Mouse (Mus musculus) MEL (cell line): ENCODE results near the gene Lag3. TPM values are rescaled to one million over a fixed set of nuclear protein-coding genes. Genes with fewer than 3 reads are reported as not detected.

Experiments
- DNase-seq: peaks from one replicate; pipeline ENCODE4 v3.0.0; 2011; ENCODE audit warnings: low read depth, low spot score
- H3K27ac ChIP-seq: 2 replicates; pipeline ENCODE4 v1.5.1; 2012; ENCODE audit warnings: low read depth, mild to moderate bottlenecking, control low read depth, low read length, moderate library complexity; ENCODE audit not compliant: control insufficient read depth
- H3K27me3 ChIP-seq, 2 experiments: fragments of 150-350 bp in 1 of 2; sonication (generic) in 1 of 2; 2 replicates each; pipeline ENCODE4 v1.6.1; 2012; ENCODE audit warnings: low read length in 2 of 2, mild to moderate bottlenecking in 2 of 2, improper control_type of control experiment in 1 of 2, moderate library complexity in 1 of 2; ENCODE audit not compliant: insufficient read depth in 2 of 2, control insufficient read depth in 1 of 2
- H3K36me3 ChIP-seq, 2 experiments: 2 replicates each; pipeline ENCODE4 v1.6.1; 2012 to 2014; ENCODE audit warnings: low read length in 2 of 2, improper control_type of control experiment in 1 of 2, inconsistent platforms in 1 of 2, mild to moderate bottlenecking in 1 of 2; ENCODE audit not compliant: insufficient read depth in 2 of 2, control insufficient read depth in 1 of 2
- H3K4me1 ChIP-seq, 2 experiments: fragments of 150-350 bp in 1 of 2; sonication (generic) in 1 of 2; 2 replicates each; pipeline ENCODE4 v1.6.1; 2012; ENCODE audit warnings: low read length in 2 of 2, improper control_type of control experiment in 1 of 2, mild to moderate bottlenecking in 1 of 2; ENCODE audit not compliant: insufficient read depth in 2 of 2, control insufficient read depth in 1 of 2
- H3K4me3 ChIP-seq, 2 experiments: fragments of 150-350 bp in 1 of 2; sonication (generic) in 1 of 2; 2 replicates each; pipeline ENCODE4 v1.5.1; 2012; ENCODE audit warnings: low read depth in 2 of 2, low read length in 2 of 2, mild to moderate bottlenecking in 2 of 2, moderate library complexity in 2 of 2, control low read depth in 1 of 2, improper control_type of control experiment in 1 of 2; ENCODE audit not compliant: control insufficient read depth in 1 of 2, insufficient read depth in 1 of 2
- H3K79me2 ChIP-seq: 2 replicates; pipeline ENCODE4 v1.6.1; 2012; ENCODE audit warnings: mild to moderate bottlenecking, low read length, moderate library complexity; ENCODE audit not compliant: control insufficient read depth, poor library complexity, insufficient read depth
- H3K9ac ChIP-seq: 2 replicates; pipeline ENCODE4 v1.6.1; 2012; ENCODE audit warnings: low read depth, mild to moderate bottlenecking, control low read depth, low read length, moderate library complexity; ENCODE audit not compliant: control insufficient read depth, poor library complexity, severe bottlenecking
- H3K9me3 ChIP-seq: fragments of 150-350 bp; sonication (generic); replicated peaks from 2 replicates; pipeline ENCODE4 v1.6.1; 2012; ENCODE audit warnings: mild to moderate bottlenecking, low read length, improper control_type of control experiment, moderate library complexity; ENCODE audit not compliant: insufficient read depth
- BHLHE40 ChIP-seq: IDR thresholded peaks from 2 replicates; pipeline ENCODE4 v1.6.1; 2012; ENCODE audit warnings: low read depth, mild to moderate bottlenecking, inconsistent platforms, low read length, improper control_type of control experiment, borderline replicate concordance
- CHD1 ChIP-seq: IDR thresholded peaks from 2 replicates; pipeline ENCODE4 v1.6.1; 2012; ENCODE audit warnings: low read depth, mild to moderate bottlenecking, inconsistent platforms, low read length, improper control_type of control experiment
- CTCF ChIP-seq, 3 experiments: IDR thresholded peaks in 2 of 3; conservative IDR thresholded peaks in 1 of 3; 2 replicates each; pipeline ENCODE4 v1.5.1; 2011 to 2012; ENCODE audit warnings: low read length in 3 of 3, low read depth in 2 of 3, mild to moderate bottlenecking in 2 of 3, improper control_type of control experiment in 1 of 3, inconsistent platforms in 1 of 3, mixed read lengths in 1 of 3, moderate library complexity in 1 of 3; ENCODE audit not compliant: control insufficient read depth in 1 of 3, insufficient read depth in 1 of 3, poor library complexity in 1 of 3, severe bottlenecking in 1 of 3
- E2F4 ChIP-seq: IDR thresholded peaks from 2 replicates; pipeline ENCODE4 v1.6.1; 2011; ENCODE audit warnings: low read depth, low read length, improper control_type of control experiment, borderline replicate concordance
- ELF1 ChIP-seq: IDR thresholded peaks from 2 replicates; pipeline ENCODE4 v1.6.1; 2014; ENCODE audit warnings: low read depth, mild to moderate bottlenecking, inconsistent platforms, low read length, improper control_type of control experiment, moderate library complexity
- EP300 ChIP-seq, 2 experiments: IDR thresholded peaks; 2 replicates each; pipeline ENCODE4 v1.6.1; 2011; ENCODE audit warnings: improper control_type of control experiment in 2 of 2, low read length in 2 of 2, low read depth in 1 of 2, mild to moderate bottlenecking in 1 of 2
- ETS1 ChIP-seq: IDR thresholded peaks from 2 replicates; pipeline ENCODE4 v1.6.1; 2012; ENCODE audit warnings: low read depth, mild to moderate bottlenecking, inconsistent platforms, low read length, improper control_type of control experiment, moderate library complexity
- GABPA ChIP-seq: IDR thresholded peaks from 2 replicates; pipeline ENCODE4 v1.6.1; 2012; ENCODE audit warnings: low read depth, mild to moderate bottlenecking, inconsistent platforms, low read length, improper control_type of control experiment, moderate library complexity
- GATA1 ChIP-seq: IDR thresholded peaks from 2 replicates; pipeline ENCODE4 v1.6.1; 2011; ENCODE audit warnings: low read depth, low read length, improper control_type of control experiment
- HCFC1 ChIP-seq: IDR thresholded peaks from 2 replicates; pipeline ENCODE4 v1.6.1; 2012; ENCODE audit warnings: low read depth, mild to moderate bottlenecking, inconsistent platforms, low read length, improper control_type of control experiment, moderate library complexity
- JUND ChIP-seq: IDR thresholded peaks from 2 replicates; pipeline ENCODE4 v1.6.1; 2011; ENCODE audit warnings: low read depth, mild to moderate bottlenecking, improper control_type of control experiment, low read length
- MAZ ChIP-seq: IDR thresholded peaks from 2 replicates; pipeline ENCODE4 v1.6.1; 2012; ENCODE audit warnings: low read depth, mild to moderate bottlenecking, inconsistent platforms, low read length, improper control_type of control experiment
- MEF2A ChIP-seq: IDR thresholded peaks from 2 replicates; pipeline ENCODE4 v1.6.1; 2014; ENCODE audit warnings: low read depth, mild to moderate bottlenecking, inconsistent platforms, low read length, improper control_type of control experiment; ENCODE audit not compliant: poor library complexity, insufficient replicate concordance, severe bottlenecking; ENCODE audit errors: extremely low read depth
- MXI1 ChIP-seq: IDR thresholded peaks from 2 replicates; pipeline ENCODE4 v1.6.1; 2011; ENCODE audit warnings: mild to moderate bottlenecking, low read depth, low read length, improper control_type of control experiment
- MYB ChIP-seq: IDR thresholded peaks from 2 replicates; pipeline ENCODE4 v1.6.1; 2011; ENCODE audit warnings: mild to moderate bottlenecking, low read depth, low read length, improper control_type of control experiment
- MYC ChIP-seq: IDR thresholded peaks from 2 replicates; pipeline ENCODE4 v1.6.1; 2011; ENCODE audit warnings: low read depth, mild to moderate bottlenecking, low read length, improper control_type of control experiment, moderate library complexity
- NELFE ChIP-seq: IDR thresholded peaks from 2 replicates; pipeline ENCODE4 v1.6.1; 2011; ENCODE audit warnings: low read depth, low read length, improper control_type of control experiment
- NRF1 ChIP-seq: IDR thresholded peaks from 2 replicates; pipeline ENCODE4 v1.6.1; 2014; ENCODE audit warnings: low read depth, mild to moderate bottlenecking, inconsistent platforms, low read length, improper control_type of control experiment, moderate library complexity; ENCODE audit not compliant: poor library complexity, insufficient read depth, severe bottlenecking
- POLR2A ChIP-seq, 2 experiments: IDR thresholded peaks; 2 replicates each; pipeline ENCODE4 v1.6.1; 2011 to 2012; ENCODE audit warnings: low read length in 2 of 2, mild to moderate bottlenecking in 2 of 2, control low read depth in 1 of 2, improper control_type of control experiment in 1 of 2, low read depth in 1 of 2, moderate library complexity in 1 of 2; ENCODE audit not compliant: control insufficient read depth in 1 of 2, insufficient read depth in 1 of 2, poor library complexity in 1 of 2
- POLR2AphosphoS2 ChIP-seq: IDR thresholded peaks from 2 replicates; pipeline ENCODE4 v1.6.1; 2011; ENCODE audit warnings: low read length, improper control_type of control experiment
- POLR2AphosphoS5 ChIP-seq: IDR thresholded peaks from 2 replicates; pipeline ENCODE4 v1.6.1; 2012; ENCODE audit warnings: low read depth, borderline replicate concordance, mild to moderate bottlenecking, inconsistent platforms, low read length, moderate library complexity, mixed read lengths
- RAD21 ChIP-seq: IDR thresholded peaks from 2 replicates; pipeline ENCODE4 v1.6.1; 2011; ENCODE audit warnings: mild to moderate bottlenecking, low read depth, low read length, improper control_type of control experiment
- RCOR1 ChIP-seq: IDR thresholded peaks from 2 replicates; pipeline ENCODE4 v1.6.1; 2012; ENCODE audit warnings: low read depth, mild to moderate bottlenecking, inconsistent platforms, low read length, improper control_type of control experiment
- SIN3A ChIP-seq: IDR thresholded peaks from 2 replicates; pipeline ENCODE4 v1.6.1; 2012; ENCODE audit warnings: low read length, improper control_type of control experiment, inconsistent platforms
- SMC3 ChIP-seq: IDR thresholded peaks from 2 replicates; pipeline ENCODE4 v1.6.1; 2011; ENCODE audit warnings: low read depth, low read length, improper control_type of control experiment
- TAL1 ChIP-seq: IDR thresholded peaks from 2 replicates; pipeline ENCODE4 v1.6.1; 2012; ENCODE audit warnings: mild to moderate bottlenecking, inconsistent platforms, low read length, moderate library complexity, mixed read lengths
- TBP ChIP-seq: IDR thresholded peaks from 2 replicates; pipeline ENCODE4 v1.8.0; 2011; ENCODE audit warnings: low read depth, low read length, improper control_type of control experiment
- TCF12 ChIP-seq: IDR thresholded peaks from 2 replicates; pipeline ENCODE4 v1.6.1; 2014; ENCODE audit warnings: low read depth, mild to moderate bottlenecking, inconsistent platforms, low read length, improper control_type of control experiment, moderate library complexity
- UBTF ChIP-seq: IDR thresholded peaks from 2 replicates; pipeline ENCODE4 v1.6.1; 2012; ENCODE audit warnings: low read depth, mild to moderate bottlenecking, inconsistent platforms, low read length, improper control_type of control experiment, moderate library complexity, borderline replicate concordance; ENCODE audit not compliant: insufficient read depth
- USF1 ChIP-seq: IDR thresholded peaks from 2 replicates; pipeline ENCODE4 v1.6.1; 2014; ENCODE audit warnings: low read depth, mild to moderate bottlenecking, inconsistent platforms, low read length, improper control_type of control experiment, moderate library complexity
- USF2 ChIP-seq, 2 experiments: IDR thresholded peaks; 2 replicates each; pipeline ENCODE4 v1.6.1; 2011 to 2012; ENCODE audit warnings: improper control_type of control experiment in 2 of 2, low read length in 2 of 2, borderline replicate concordance in 1 of 2, inconsistent platforms in 1 of 2, low read depth in 1 of 2, mild to moderate bottlenecking in 1 of 2; ENCODE audit not compliant: insufficient read depth in 1 of 2
- ZC3H11A ChIP-seq: IDR thresholded peaks from 2 replicates; pipeline ENCODE4 v1.6.1; 2012; ENCODE audit warnings: low read depth, mild to moderate bottlenecking, inconsistent platforms, low read length, improper control_type of control experiment
- ZKSCAN1 ChIP-seq: IDR thresholded peaks from 2 replicates; pipeline ENCODE4 v1.6.1; 2012; ENCODE audit warnings: low read depth, mild to moderate bottlenecking, inconsistent platforms, low read length, improper control_type of control experiment, moderate library complexity
- ZMIZ1 ChIP-seq: IDR thresholded peaks from 2 replicates; pipeline ENCODE4 v1.6.1; 2012; ENCODE audit warnings: low read depth, mild to moderate bottlenecking, inconsistent platforms, low read length, improper control_type of control experiment, moderate library complexity
- ZNF384 ChIP-seq: IDR thresholded peaks from 2 replicates; pipeline ENCODE4 v1.6.1; 2012; ENCODE audit warnings: low read depth, mild to moderate bottlenecking, inconsistent platforms, low read length, improper control_type of control experiment
- polyA plus RNA-seq, 2 experiments: library from polyadenylated mRNA; stranded (reverse) in 1 of 2; unstranded in 1 of 2; fragments of >175 nt in 1 of 2; fragments of >200 nt in 1 of 2; gene quantifications; 2 replicates each; pipeline versions ENCODE4 v1.2.1 to v1.2.4; 2012; ENCODE audit warnings: low replicate concordance in 2 of 2, low read depth in 1 of 2; ENCODE audit not compliant: insufficient read length in 2 of 2, insufficient read depth in 1 of 2, missing spikeins in 1 of 2
- total RNA-seq: library from RNA; depleted of rRNA; stranded (reverse); fragments of 300-350 nt; gene quantifications from 2 replicates; pipeline ENCODE4 v1.2.3, GENCODE M21; 2012

Lag3 gene
- total and polyA plus RNA-seq, 3 experiments: 0.35 to 1.3 TPM; not detected in 1

GRCm38 (mm10) chr6:124913214-124913613 lies 1.7 kb upstream of the Lag3 start:
- Histone ChIP-seq H3K27ac (peak overlapping the region; percentile 83), H3K9ac (peak overlapping the region; percentile 32), H3K27me3 (no peaks in the 10 kb centered on the region)
- TF ChIP-seq RAD21 (no peak), JUND (no peak), ELF1 (peak; percentile 74), TCF12 (no peak), TBP (peak; percentile 66), HCFC1 (peak; percentile 23; the same call in 1 of the 2 replicates), MYC (no peak), POLR2AphosphoS5 (no peak), ZNF384 (no peak), NELFE (no peak), ZC3H11A (no peak), MYB (no peak), EP300 (IDR thresholded peaks at IDR 0.05; ENCODE audit: low read depth in 1 of 2, low read length in 2 of 2) (peak in 1 of 2 experiments; percentile 37; a peak in 1 of 4 replicates), MXI1 (0 out of 2 replicates have a peak, but pooled peaks have one; percentile 26), GATA1 (0 out of 2 replicates have a peak, but pooled peaks have one; percentile 18), E2F4 (no peak), UBTF (no peak), POLR2AphosphoS2 (no peak), MEF2A (no peak), TAL1 (no peak), BHLHE40 (no peak), ZMIZ1 (peak; percentile 22; the same call in 1 of the 2 replicates), NRF1 (no peak), USF1 (no peak), ZKSCAN1 (no peak), RCOR1 (no peak), CTCF (IDR thresholded peaks at IDR 0.05 in 2 of 3, conservative IDR thresholded peaks at IDR 0.05 in 1 of 3; ENCODE audit: control insufficient read depth in 1 of 3, insufficient read depth in 1 of 3, low read depth in 2 of 3, low read length in 3 of 3, poor library complexity in 1 of 3, severe bottlenecking in 1 of 3) (no peak), POLR2A (IDR thresholded peaks at IDR 0.05; ENCODE audit: control insufficient read depth in 1 of 2, insufficient read depth in 1 of 2, low read depth in 1 of 2, low read length in 2 of 2, poor library complexity in 1 of 2) (peak; percentile 37 to 51; a peak in 2 of 4 replicates), ETS1 (peak; percentile 42), SIN3A (no peak), USF2 (IDR thresholded peaks at IDR 0.05; ENCODE audit: borderline replicate concordance in 1 of 2, insufficient read depth in 1 of 2, low read depth in 1 of 2, low read length in 2 of 2) (no peak), GABPA (no peak), SMC3 (no peak), MAZ (peak; percentile 29; the same call in 1 of the 2 replicates), CHD1 (no peak)
- TF ChIP-seq, all 39 proteins: peak for 10
- peaks cover 0 to 18% of the 10 kb centered on the region in 2 experiments; a peak in 2 of 4 replicates for H3K36me3 ChIP-seq
- peaks cover 11 to 29% of the 10 kb centered on the region in 2 experiments for H3K4me1 ChIP-seq
- H3K79me2 ChIP-seq: peaks cover 6% of the 10 kb centered on the region; the same call in 1 of the 2 replicates
- no peaks in the 10 kb centered on the region for H3K9me3 ChIP-seq
- DNase-seq: peak; percentile 82
- no peak overlapping the region for H3K4me3 ChIP-seq
